Comparison of ENCODE assay signal across 9 mouse cellular contexts in the genomic region with DNA sequence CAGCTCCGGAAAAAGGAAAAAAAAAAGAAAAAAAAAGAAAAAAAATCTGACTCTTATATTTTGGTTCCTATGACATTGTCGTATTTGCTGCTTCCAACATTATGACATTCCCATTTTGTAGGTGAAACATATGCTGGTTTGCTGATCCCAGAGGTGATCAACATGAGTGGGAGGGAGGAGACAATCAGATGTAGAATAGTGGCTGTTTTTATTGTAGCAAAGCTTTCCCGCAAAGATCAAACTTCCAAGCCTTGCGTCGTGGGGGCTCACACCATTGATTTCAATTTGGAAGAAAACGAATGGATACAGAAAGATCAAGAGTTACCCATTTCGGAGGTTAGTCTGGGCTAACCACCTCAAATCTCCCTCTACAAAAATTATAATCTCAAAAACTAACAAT. TPM values are rescaled to one million over a fixed set of nuclear protein-coding genes. Genes with fewer than 3 reads are reported as not detected.
DNase-seq lines count a peak whose midpoint lies in the region; ATAC-seq and TF ChIP-seq lines count a peak whose summit lies in the region.
"Had no signal": no experiment of that assay in that cellular context is flagged by ENCODE, and none has a peak within 500 bp of the region (broad histone marks: within the 10 kb centered on the region; RNA-seq: fewer than 3 reads in every experiment).

No protein-coding gene starts in this region.

- intact Hi-C loops in heart, postnatal 25 days (cut with DNase I): loop anchor here (2.0 to 10.0 kb wide), 4 partner anchors 207 to 923 kb away; partner anchors contain the start of gene Zfp787

- TF ChIP-seq CTCF in bone marrow macrophage, adult 2 months (IDR thresholded peaks at IDR 0.05; ENCODE audit: low read depth, low read length): no peak

- H3K4me1 ChIP-seq in heart, embryonic 14.5 days (ENCODE audit: control insufficient read depth in 2 of 2, insufficient read depth in 2 of 2, low read length in 2 of 2): peaks cover 0 to 6% of the 10 kb centered on the region in 2 experiments; a peak in 3 of 4 replicates
- peaks cover 6% of the 10 kb centered on the region; the same call in 1 of the 2 replicates for H3K4me1 ChIP-seq in bone marrow macrophage, adult 2 months (ENCODE audit: control insufficient read depth, insufficient read depth, low read length)
- peaks cover 16% of the 10 kb centered on the region for H3K4me1 ChIP-seq in hindbrain, embryonic 10.5 days (replicated peaks)
- peaks cover 20% of the 10 kb centered on the region for H3K4me1 ChIP-seq in midbrain, embryonic 10.5 days

- peak overlapping the region; percentile 74 to 85; a peak in 3 of 4 replicates for H3K27ac ChIP-seq in heart, embryonic 14.5 days (replicated peaks in 1 of 2; ENCODE audit: control insufficient read depth in 1 of 2, insufficient read depth in 1 of 2, low read depth in 2 of 2, low read length in 2 of 2)
- H3K27ac ChIP-seq in bone marrow macrophage, adult 2 months (ENCODE audit: insufficient read depth, low read depth, low read length): no peak overlapping the region
- H3K27ac ChIP-seq in hindbrain, embryonic 10.5 days: peak overlapping the region; percentile 90
- peak overlapping the region; percentile 87 for H3K27ac ChIP-seq in midbrain, embryonic 10.5 days (replicated peaks)

- H3K36me3 ChIP-seq in heart, embryonic 14.5 days (ENCODE audit: control insufficient read depth, insufficient read depth, low read length): no peaks in the 10 kb centered on the region
- H3K36me3 ChIP-seq in hindbrain, embryonic 10.5 days: no peaks in the 10 kb centered on the region
- H3K36me3 ChIP-seq in midbrain, embryonic 10.5 days: no peaks in the 10 kb centered on the region

- no peaks in the 10 kb centered on the region for H3K27me3 ChIP-seq in heart, embryonic 14.5 days (ENCODE audit: control insufficient read depth, insufficient read depth, low read length)
- H3K27me3 ChIP-seq in hindbrain, embryonic 10.5 days (ENCODE audit: insufficient read depth, poor library complexity, severe bottlenecking): no peaks in the 10 kb centered on the region
- no peaks in the 10 kb centered on the region for H3K27me3 ChIP-seq in midbrain, embryonic 10.5 days (ENCODE audit: low read depth, poor library complexity, severe bottlenecking)

- H3K9me3 ChIP-seq in heart, embryonic 14.5 days (ENCODE audit: control insufficient read depth, low read length): no peaks in the 10 kb centered on the region
- H3K9me3 ChIP-seq in hindbrain, embryonic 10.5 days: no peaks in the 10 kb centered on the region
- 0 out of 2 replicates have a peak, but pooled peaks cover 5% of the 10 kb centered on the region for H3K9me3 ChIP-seq in midbrain, embryonic 10.5 days (replicated peaks)

- DNase-seq in heart, postnatal 25 days (ENCODE audit: low spot score): no peak
- DNase-seq in hindbrain, embryonic 10.5 days (ENCODE audit: low spot score): no peak
- DNase-seq in midbrain, embryonic 10.5 days (ENCODE audit: low spot score): no peak
- no peak for DNase-seq in layer of hippocampus, adult 8-10 months (ENCODE audit: low spot score in 2 of 2)
- no peak for DNase-seq in right cerebral cortex, postnatal 25 days
- DNase-seq in thymus, postnatal 10 days (ENCODE audit: low spot score in 2 of 2): no peak

- peak overlapping the region; percentile 71 for H3K9ac ChIP-seq in heart, embryonic 14.5 days (ENCODE audit: low read length)

- no peak for ATAC-seq in heart, embryonic 14.5 days (ENCODE audit: insufficient number of reproducible peaks, insufficient read depth, low FRiP score, low read depth)

- TF ChIP-seq POLR2A in bone marrow macrophage, adult 2 months (IDR thresholded peaks at IDR 0.05; ENCODE audit: borderline replicate concordance, low read depth, low read length): no peak

- peak overlapping the region; percentile 51 to 78 for H3K4me3 ChIP-seq in heart, embryonic 14.5 days (ENCODE audit: control insufficient read depth in 1 of 2, insufficient read depth in 1 of 2, low read depth in 1 of 2, low read length in 2 of 2)
- H3K4me3 ChIP-seq in bone marrow macrophage, adult 2 months (ENCODE audit: insufficient read depth, low read length): peak overlapping the region; percentile 82
- H3K4me3 ChIP-seq in hindbrain, embryonic 10.5 days: peak overlapping the region; percentile 59
- peak overlapping the region; percentile 63 for H3K4me3 ChIP-seq in midbrain, embryonic 10.5 days

- peak overlapping the region; percentile 80 for H3K4me2 ChIP-seq in heart, embryonic 14.5 days (ENCODE audit: low read length)

- WGBS in heart, embryonic 14.5 days: 29% methylated on average over 7 of the region's 7 CpGs
- WGBS in hindbrain, embryonic 10.5 days: 30% methylated on average over 7 of the region's 7 CpGs
- 30% methylated on average over 7 of the region's 7 CpGs for WGBS in midbrain, embryonic 10.5 days

RNA-seq across cellular contexts. Expression of gene Zfp78, which starts 1.3 kb away (rescaled TPM):
- polyA plus RNA-seq in heart, embryonic 14.5 days (2014; fragmentation: Nextera tagmentation; extraction: Ambion mirVana): 1.6 and 1.8 TPM in 2 replicates
- 1 to 10 TPM; 2.7 to 3.3 TPM for total RNA-seq in heart, postnatal 25 days (2021)
- 2.5 and 2.7 TPM in 2 replicates for polyA plus RNA-seq in bone marrow macrophage, adult 2 months (2012; ENCODE audit: insufficient read depth, insufficient read length, missing spikeins)
- polyA plus RNA-seq in hindbrain, embryonic 10.5 days (2016; fragmentation: Nextera tagmentation; extraction: Ambion mirVana): 2.3 and 2.5 TPM in 2 replicates
- 1.8 and 2.7 TPM in 2 replicates for polyA plus RNA-seq in midbrain, embryonic 10.5 days (2016; fragmentation: Nextera tagmentation; extraction: Ambion mirVana)
- 1 to 10 TPM; 4.0 to 7.5 (median 6.5) TPM for total RNA-seq in layer of hippocampus, adult 8-10 months (2022)

RNA-seq across cellular contexts. Expression of gene Gm3854, which starts 18.2 kb away (rescaled TPM):
- 1.2 and 1.5 TPM in 2 replicates for polyA plus RNA-seq in heart, embryonic 14.5 days (2014; fragmentation: Nextera tagmentation; extraction: Ambion mirVana)
- total RNA-seq in heart, postnatal 25 days (2021): under 1 TPM; 0.48 to 0.52 TPM
- polyA plus RNA-seq in bone marrow macrophage, adult 2 months (2012; ENCODE audit: insufficient read depth, insufficient read length, missing spikeins): 0.31 TPM in 1 of 2 replicates, not detected in the other
- 3.4 and 3.5 TPM in 2 replicates for polyA plus RNA-seq in hindbrain, embryonic 10.5 days (2016; fragmentation: Nextera tagmentation; extraction: Ambion mirVana)
- 2.9 and 3.9 TPM in 2 replicates for polyA plus RNA-seq in midbrain, embryonic 10.5 days (2016; fragmentation: Nextera tagmentation; extraction: Ambion mirVana)
- 1 to 10 TPM; 5.8 to 6.8 (median 6.0) TPM for total RNA-seq in layer of hippocampus, adult 8-10 months (2022)
- total RNA-seq: monocyte, adult 5-6 weeks had no signal

RNA-seq across cellular contexts. Expression of gene Zfp28, which starts 21.3 kb away (rescaled TPM):
- 6.9 and 10.7 TPM in 2 replicates for polyA plus RNA-seq in heart, embryonic 14.5 days (2014; fragmentation: Nextera tagmentation; extraction: Ambion mirVana)
- total RNA-seq in heart, postnatal 25 days (2021): 1 to 10 TPM; 2.5 to 2.6 TPM
- 8.7 and 9.5 TPM in 2 replicates for polyA plus RNA-seq in bone marrow macrophage, adult 2 months (2012; ENCODE audit: insufficient read depth, insufficient read length, missing spikeins)
- polyA plus RNA-seq in hindbrain, embryonic 10.5 days (2016; fragmentation: Nextera tagmentation; extraction: Ambion mirVana): 12.0 and 13.0 TPM in 2 replicates
- polyA plus RNA-seq in midbrain, embryonic 10.5 days (2016; fragmentation: Nextera tagmentation; extraction: Ambion mirVana): 10.2 and 12.7 TPM in 2 replicates
- total RNA-seq in layer of hippocampus, adult 8-10 months (2022): 1 to 10 TPM; 8.0 to 9.9 (median 8.4) TPM

RNA-seq across cellular contexts. Expression of gene Zfp583, which starts 30.7 kb away (rescaled TPM):
- polyA plus RNA-seq in heart, embryonic 14.5 days (2014; fragmentation: Nextera tagmentation; extraction: Ambion mirVana): 4.0 and 6.0 TPM in 2 replicates
- total RNA-seq in heart, postnatal 25 days (2021): 1 to 10 TPM in 1 of 2 experiments, under 1 TPM in 1; 0.88 to 1.9 TPM
- 3.2 and 3.9 TPM in 2 replicates for polyA plus RNA-seq in bone marrow macrophage, adult 2 months (2012; ENCODE audit: insufficient read depth, insufficient read length, missing spikeins)
- 6.8 and 7.2 TPM in 2 replicates for polyA plus RNA-seq in hindbrain, embryonic 10.5 days (2016; fragmentation: Nextera tagmentation; extraction: Ambion mirVana)
- polyA plus RNA-seq in midbrain, embryonic 10.5 days (2016; fragmentation: Nextera tagmentation; extraction: Ambion mirVana): 5.2 and 8.0 TPM in 2 replicates
- 10 to 100 TPM; 10.1 to 14.2 (median 11.1) TPM for total RNA-seq in layer of hippocampus, adult 8-10 months (2022)
- total RNA-seq: monocyte, adult 5-6 weeks had no signal

RNA-seq across cellular contexts. Expression of gene Smim17, which starts 36.8 kb away (rescaled TPM):
- polyA plus RNA-seq in heart, embryonic 14.5 days (2014; fragmentation: Nextera tagmentation; extraction: Ambion mirVana): 0.74 TPM in 1 of 2 replicates, not detected in the other
- not detected for total RNA-seq in heart, postnatal 25 days (2021)
- 0.25 TPM in 1 of 2 replicates, not detected in the other for polyA plus RNA-seq in bone marrow macrophage, adult 2 months (2012; ENCODE audit: insufficient read depth, insufficient read length, missing spikeins)
- 0.29 and 1.2 TPM in 2 replicates for polyA plus RNA-seq in hindbrain, embryonic 10.5 days (2016; fragmentation: Nextera tagmentation; extraction: Ambion mirVana)
- polyA plus RNA-seq in midbrain, embryonic 10.5 days (2016; fragmentation: Nextera tagmentation; extraction: Ambion mirVana): 0.48 and 0.91 TPM in 2 replicates
- 10 to 100 TPM; 20.0 to 22.2 (median 21.4) TPM for total RNA-seq in layer of hippocampus, adult 8-10 months (2022)
- total RNA-seq: monocyte, adult 5-6 weeks had no signal
